Mouse (Mus musculus): ENCODE measurements at regions not wholly inside any gene's neighbourhood (a gene's known extent, or its start where the extent isn't known, plus 50 kb on each side); places are given as distances from the start of the nearest gene placed in this dataset.
A peak's percentile ranks its signal among the peaks of the same experiment; 100 is the strongest.

- H3K4me3 ChIP-seq (ENCODE audit: low read depth, low read length): no peak overlapping the region
- no peak overlapping the region for H3K9ac ChIP-seq
- no peak for ATAC-seq (ENCODE audit: insufficient read depth)
- peaks cover 3% of the 10 kb centered on the region; the same call in 1 of the 2 replicates for H3K4me1 ChIP-seq (ENCODE audit: insufficient read depth)
- WGBS: 71% methylated on average over 9 of the region's 9 CpGs
- no peak overlapping the region for H3K4me2 ChIP-seq
- DNase-seq: peak; percentile 21
- H3K27ac ChIP-seq (ENCODE audit: low read depth): no peak overlapping the region
- no peaks in the 10 kb centered on the region for H3K36me3 ChIP-seq (ENCODE audit: insufficient read depth)
- no peaks in the 10 kb centered on the region for H3K9me3 ChIP-seq (ENCODE audit: low read depth, low read length)
- no peaks in the 10 kb centered on the region for H3K27me3 ChIP-seq (ENCODE audit: insufficient read depth, low read length)
- TF ChIP-seq CTCF (IDR thresholded peaks at IDR 0.05; ENCODE audit: low read depth): no peak
Observed at GRCm38 (mm10) chr1:73593653-73594385, 530.4 kb downstream of the Tns1 start.

- Histone ChIP-seq H3K4me2 (no peak overlapping the region), H3K9ac (no peak overlapping the region), H3K9me3 (ENCODE audit: low read depth, low read length) (no peaks in the 10 kb centered on the region), H3K27ac (ENCODE audit: low read depth) (0 out of 2 replicates have a peak overlapping the region, but pooled peaks have one; percentile 54), H3K27me3 (ENCODE audit: insufficient read depth, low read length) (no peaks in the 10 kb centered on the region), H3K4me1 (ENCODE audit: insufficient read depth) (peaks cover 3% of the 10 kb centered on the region; the same call in 1 of the 2 replicates), H3K4me3 (ENCODE audit: low read depth, low read length) (no peak overlapping the region), H3K36me3 (ENCODE audit: insufficient read depth) (no peaks in the 10 kb centered on the region)
- DNase-seq (peak; percentile 36), ATAC-seq (ENCODE audit: insufficient read depth) (no peak)
- 55% methylated on average over 9 of the region's 9 CpGs for WGBS
- TF ChIP-seq CTCF (IDR thresholded peaks at IDR 0.05; ENCODE audit: low read depth): no peak
Observed at GRCm38 (mm10) chr1:73591342-73592099, 532.7 kb downstream of the Tns1 start.

DNA sequence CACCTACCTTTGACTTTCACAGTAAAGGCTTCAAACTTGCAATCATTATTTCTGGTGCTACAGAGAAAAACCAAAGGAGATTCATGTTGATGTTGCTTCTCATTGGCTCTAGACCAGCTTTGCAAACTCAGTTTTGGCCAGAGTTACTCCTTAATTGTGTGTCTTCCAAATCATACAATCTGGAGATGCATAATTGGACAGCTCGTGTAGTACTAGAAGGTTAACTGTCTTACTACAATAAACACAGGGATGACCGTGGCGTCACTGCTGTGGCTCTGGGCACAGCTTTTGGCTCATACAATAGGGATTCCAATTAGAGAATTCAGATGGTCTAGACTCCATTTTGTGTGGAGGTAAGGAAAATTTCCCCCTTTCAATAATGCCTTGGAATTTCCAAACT, 544.6 kb downstream of the Tns1 start:
- DNase-seq (peak; percentile 59), ATAC-seq (ENCODE audit: insufficient read depth) (no peak)
- no peak overlapping the region for H3K4me2 ChIP-seq
- H3K4me3 ChIP-seq (ENCODE audit: low read depth, low read length): no peak overlapping the region
- no peaks in the 10 kb centered on the region for H3K36me3 ChIP-seq (ENCODE audit: insufficient read depth)
- 50% methylated on average over 3 of the region's 3 CpGs for WGBS
- H3K9me3 ChIP-seq (ENCODE audit: low read depth, low read length): no peaks in the 10 kb centered on the region
- no peak overlapping the region for H3K9ac ChIP-seq
- peak overlapping the region; percentile 50; the same call in 1 of the 2 replicates for H3K27ac ChIP-seq (ENCODE audit: low read depth)
- no peaks in the 10 kb centered on the region for H3K4me1 ChIP-seq (ENCODE audit: insufficient read depth)
- H3K27me3 ChIP-seq (ENCODE audit: insufficient read depth, low read length): no peaks in the 10 kb centered on the region
- TF ChIP-seq CTCF (IDR thresholded peaks at IDR 0.05; ENCODE audit: low read depth): no peak

GRCm38 (mm10) chr1:73577019-73577418, 547.2 kb downstream of the Tns1 start:
- no peak for TF ChIP-seq CTCF (IDR thresholded peaks at IDR 0.05; ENCODE audit: low read depth)
- DNase-seq (no peak), ATAC-seq (ENCODE audit: insufficient read depth) (no peak)
- H3K27ac ChIP-seq (ENCODE audit: low read depth): no peak overlapping the region
- H3K36me3 ChIP-seq (ENCODE audit: insufficient read depth): no peaks in the 10 kb centered on the region
- no peak overlapping the region for H3K4me2 ChIP-seq
- no peaks in the 10 kb centered on the region for H3K27me3 ChIP-seq (ENCODE audit: insufficient read depth, low read length)
- WGBS: 90% methylated on average over 1 of the region's 1 CpGs
- H3K4me1 ChIP-seq (ENCODE audit: insufficient read depth): no peaks in the 10 kb centered on the region
- no peak overlapping the region for H3K4me3 ChIP-seq (ENCODE audit: low read depth, low read length)
- no peaks in the 10 kb centered on the region for H3K9me3 ChIP-seq (ENCODE audit: low read depth, low read length)
- H3K9ac ChIP-seq: no peak overlapping the region

GRCm38 (mm10) chr1:73575694-73576093, 548.6 kb downstream of the Tns1 start:
- ATAC-seq (ENCODE audit: insufficient read depth) (no peak), DNase-seq (no peak)
- H3K9ac ChIP-seq: no peak overlapping the region
- H3K27me3 ChIP-seq (ENCODE audit: insufficient read depth, low read length): no peaks in the 10 kb centered on the region
- H3K4me3 ChIP-seq (ENCODE audit: low read depth, low read length): no peak overlapping the region
- no peaks in the 10 kb centered on the region for H3K9me3 ChIP-seq (ENCODE audit: low read depth, low read length)
- no peaks in the 10 kb centered on the region for H3K36me3 ChIP-seq (ENCODE audit: insufficient read depth)
- H3K4me2 ChIP-seq: no peak overlapping the region
- WGBS: 66% methylated on average over 1 of the region's 1 CpGs
- no peak overlapping the region for H3K27ac ChIP-seq (ENCODE audit: low read depth)
- no peak for TF ChIP-seq CTCF (IDR thresholded peaks at IDR 0.05; ENCODE audit: low read depth)
- H3K4me1 ChIP-seq (ENCODE audit: insufficient read depth): no peaks in the 10 kb centered on the region

DNA sequence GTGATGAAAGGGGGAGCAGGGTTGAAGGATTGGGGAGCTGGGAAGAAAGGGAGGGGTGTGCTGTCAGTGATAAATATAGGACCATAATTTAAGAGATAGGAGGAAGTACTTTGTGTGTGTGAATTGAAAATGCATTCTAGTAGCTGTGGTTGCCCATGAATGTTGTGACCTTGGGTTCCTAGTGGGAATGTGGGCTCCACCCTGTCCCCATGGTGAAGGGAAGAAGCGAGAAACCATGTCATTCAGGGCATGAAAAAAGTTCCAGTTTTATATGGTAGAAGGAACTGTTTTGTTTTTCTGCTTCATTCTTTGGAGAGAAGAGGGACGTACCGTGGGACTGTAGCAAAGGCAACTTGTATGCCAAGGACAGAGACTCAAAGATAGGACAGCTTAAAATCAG, 553.3 kb downstream of the Tns1 start:
- DNase-seq: no peak
- no peaks in the 10 kb centered on the region for H3K9me3 ChIP-seq (ENCODE audit: low read depth, low read length)
- H3K4me2 ChIP-seq: no peak overlapping the region
- no peak overlapping the region for H3K9ac ChIP-seq
- H3K36me3 ChIP-seq (ENCODE audit: insufficient read depth): no peaks in the 10 kb centered on the region
- no peak overlapping the region for H3K27ac ChIP-seq (ENCODE audit: low read depth)
- H3K27me3 ChIP-seq (ENCODE audit: insufficient read depth, low read length): no peaks in the 10 kb centered on the region
- 80% methylated on average over 3 of the region's 3 CpGs for WGBS
- H3K4me3 ChIP-seq (ENCODE audit: low read depth, low read length): no peak overlapping the region
- ATAC-seq (ENCODE audit: insufficient read depth): no peak
- no peaks in the 10 kb centered on the region for H3K4me1 ChIP-seq (ENCODE audit: insufficient read depth)
- TF ChIP-seq CTCF (IDR thresholded peaks at IDR 0.05; ENCODE audit: low read depth): no peak

- WGBS: 81% methylated on average over 3 of the region's 3 CpGs
- H3K4me2 ChIP-seq: no peak overlapping the region
- no peak overlapping the region for H3K27ac ChIP-seq (ENCODE audit: low read depth)
- no peak overlapping the region for H3K4me3 ChIP-seq (ENCODE audit: low read depth, low read length)
- DNase-seq (peak; percentile 27), ATAC-seq (ENCODE audit: insufficient read depth) (no peak)
- no peaks in the 10 kb centered on the region for H3K4me1 ChIP-seq (ENCODE audit: insufficient read depth)
- H3K27me3 ChIP-seq (ENCODE audit: insufficient read depth, low read length): no peaks in the 10 kb centered on the region
- H3K36me3 ChIP-seq (ENCODE audit: insufficient read depth): no peaks in the 10 kb centered on the region
- H3K9ac ChIP-seq: no peak overlapping the region
- no peak for TF ChIP-seq CTCF (IDR thresholded peaks at IDR 0.05; ENCODE audit: low read depth)
- H3K9me3 ChIP-seq (ENCODE audit: low read depth, low read length): no peaks in the 10 kb centered on the region; the same call in 1 of the 2 replicates
Observed at GRCm38 (mm10) chr1:73566770-73567169, 551.1 kb upstream of the Tnp1 start.

Measured in lung, embryonic 14.5 days (tissue).